In the genomic region with DNA sequence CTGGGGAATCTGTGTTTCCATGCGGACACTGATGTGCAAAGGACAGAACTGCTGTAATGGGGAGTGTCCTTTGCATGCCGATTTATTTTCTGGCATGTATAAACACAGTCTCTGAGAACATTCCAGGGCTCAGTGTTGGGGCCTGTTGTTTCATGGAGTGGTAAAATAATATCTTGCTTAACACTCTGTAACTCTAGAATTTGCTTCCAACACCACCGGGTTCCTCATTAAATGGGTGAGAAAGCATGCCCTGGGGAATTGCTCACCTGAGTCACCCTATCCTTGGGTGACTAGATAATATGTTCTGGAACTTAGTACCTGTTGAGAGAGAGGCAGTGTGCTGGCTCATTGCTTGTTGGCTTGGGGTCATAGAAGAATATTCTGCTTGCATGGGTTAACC, we compare ENCODE assay signal across 27 mouse cellular contexts.
"Had no signal": no experiment of that assay in that cellular context is flagged by ENCODE, and none has a peak within 500 bp of the region (broad histone marks: within the 10 kb centered on the region; RNA-seq: fewer than 3 reads in every experiment).

No protein-coding gene starts in this region.

- H3K4me1 ChIP-seq: heart, embryonic 10.5 days; heart, embryonic 12.5 days; hindbrain, embryonic 10.5 days; hindbrain, embryonic 12.5 days; intestine, embryonic 15.5 days; kidney, embryonic 15.5 days; limb, embryonic 15.5 days; liver, embryonic 12.5 days had no signal

- DNase-seq: gastrocnemius, postnatal 14 days; gastrocnemius, postnatal 36 days; heart, adult 2 months; heart, postnatal 10 days; heart, postnatal 4 days; kidney, adult 18-20 months; kidney, adult 9 months; kidney, postnatal 25 days; kidney, postnatal 4 days; layer of hippocampus, adult 9-11 months; layer of hippocampus, postnatal 36 days; left cerebral cortex, postnatal 4 days had no signal

- H3K4me3 ChIP-seq: heart, adult 2 months; heart, embryonic 10.5 days; heart, embryonic 12.5 days; hindbrain, embryonic 10.5 days; hindbrain, embryonic 12.5 days; intestine, embryonic 15.5 days; kidney, embryonic 15.5 days; limb, embryonic 13.5 days; limb, embryonic 15.5 days; liver, embryonic 12.5 days had no signal

- H3K9me3 ChIP-seq: heart, embryonic 10.5 days; heart, embryonic 12.5 days; hindbrain, embryonic 10.5 days; hindbrain, embryonic 12.5 days; intestine, embryonic 15.5 days; kidney, embryonic 15.5 days; limb, embryonic 13.5 days; limb, embryonic 15.5 days; liver, embryonic 12.5 days had no signal

- ATAC-seq: hindbrain, embryonic 16.5 days; inflammation-experienced regulatory T-cells, adult 6 months; intestine, embryonic 15.5 days; intestine, postnatal 0 days; liver, embryonic 12.5 days had no signal

- H3K27ac ChIP-seq: heart, adult 2 months; heart, embryonic 10.5 days; hindbrain, embryonic 10.5 days; hindbrain, embryonic 12.5 days; hindbrain, embryonic 14.5 days; intestine, embryonic 15.5 days; kidney, embryonic 15.5 days; kidney, postnatal 0 days; limb, embryonic 13.5 days; limb, embryonic 15.5 days; liver, embryonic 12.5 days; liver, embryonic 14.5 days had no signal

- H3K4me2 ChIP-seq: heart, embryonic 12.5 days; hindbrain, embryonic 12.5 days; hindbrain, embryonic 14.5 days; intestine, embryonic 15.5 days; kidney, embryonic 15.5 days; limb, embryonic 13.5 days; limb, embryonic 15.5 days; liver, embryonic 12.5 days had no signal

- H3K36me3 ChIP-seq: heart, embryonic 10.5 days; heart, embryonic 12.5 days; hindbrain, embryonic 10.5 days; hindbrain, embryonic 12.5 days; intestine, embryonic 15.5 days; kidney, embryonic 15.5 days; limb, embryonic 13.5 days; limb, embryonic 15.5 days; liver, embryonic 12.5 days had no signal

- H3K27me3 ChIP-seq: heart, embryonic 12.5 days; hindbrain, embryonic 12.5 days; intestine, embryonic 15.5 days; kidney, embryonic 15.5 days; limb, embryonic 13.5 days; limb, embryonic 15.5 days; liver, embryonic 12.5 days had no signal

- H3K9ac ChIP-seq: heart, embryonic 12.5 days; hindbrain, embryonic 12.5 days; hindbrain, embryonic 14.5 days; intestine, embryonic 15.5 days; kidney, embryonic 15.5 days; limb, embryonic 13.5 days; limb, embryonic 15.5 days; liver, embryonic 12.5 days; liver, embryonic 14.5 days had no signal
